Mouse (Mus musculus) E14TG2a.4 (cell line): ENCODE data around the gene Lhx8.

ENCODE experiments used
- H3K27me3 ChIP-seq: 2 replicates; pipeline ENCODE4 v1.6.1; 2014; ENCODE audit warnings: low read length, control low read depth; ENCODE audit not compliant: insufficient read depth
- H3K36me3 ChIP-seq: 2 replicates; pipeline ENCODE4 v1.6.1; 2014; ENCODE audit warnings: low read length, control low read depth; ENCODE audit not compliant: insufficient read depth
- H3K4me1 ChIP-seq: replicated peaks from 2 replicates; pipeline ENCODE4 v1.6.1; 2014; ENCODE audit warnings: low read depth, low read length, control low read depth
- H3K4me3 ChIP-seq: replicated peaks from 2 replicates; pipeline ENCODE4 v1.5.1; 2014; ENCODE audit warnings: mild to moderate bottlenecking, low read length
- H3K9me3 ChIP-seq: 2 replicates; pipeline ENCODE4 v1.6.1; 2014; ENCODE audit warnings: low read length, control low read depth
- CTCF ChIP-seq: conservative IDR thresholded peaks from 2 replicates; pipeline ENCODE4 v1.5.1; 2014; ENCODE audit warnings: low read length
- NANOG ChIP-seq: IDR thresholded peaks from 2 replicates; pipeline ENCODE4 v1.6.1; 2014; ENCODE audit warnings: borderline replicate concordance, low read length, mixed read lengths
- POU5F1 ChIP-seq: IDR thresholded peaks from 2 replicates; pipeline ENCODE4 v1.6.1; 2014; ENCODE audit warnings: low read length, borderline replicate concordance

Lhx8 gene

DNA sequence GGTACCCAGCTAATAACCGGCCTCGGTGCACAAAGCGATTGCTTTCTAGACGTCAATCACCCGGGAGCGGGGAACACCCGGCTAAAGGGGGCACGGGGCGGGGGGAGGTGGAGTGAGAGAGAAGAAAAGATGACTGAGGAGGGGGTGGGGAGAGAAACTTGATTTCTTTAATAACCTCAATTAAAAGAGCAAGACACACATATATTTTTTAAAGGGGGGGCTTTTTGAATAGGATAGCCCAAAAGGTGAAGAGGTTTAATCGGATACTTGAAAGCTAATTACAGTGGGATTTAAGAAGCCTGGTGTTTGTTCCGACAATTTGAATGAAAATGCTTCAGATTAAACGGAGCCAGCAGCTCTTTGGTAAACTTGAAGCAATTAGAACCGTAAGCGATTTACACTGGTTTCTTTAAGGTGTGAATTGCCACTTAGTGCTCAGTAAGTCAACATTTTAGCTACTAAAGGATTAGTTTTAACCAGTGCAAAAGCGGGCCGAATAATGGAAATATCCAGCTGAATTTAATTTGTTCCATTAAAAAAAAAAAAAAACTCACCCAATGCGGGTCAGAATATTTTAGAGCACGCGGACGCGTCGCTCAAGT, 1.6 kb downstream of the Lhx8 start:
- Histone ChIP-seq H3K9me3 (peaks cover 8% of the 10 kb centered on the region), H3K4me3 (peak overlapping the region; percentile 72), H3K27me3 (peaks cover 93% of the 10 kb centered on the region), H3K4me1 (peaks cover 47% of the 10 kb centered on the region), H3K36me3 (no peaks in the 10 kb centered on the region)
- TF ChIP-seq POU5F1, result no peak
- TF ChIP-seq CTCF, result no peak
- TF ChIP-seq NANOG, result no peak

DNA sequence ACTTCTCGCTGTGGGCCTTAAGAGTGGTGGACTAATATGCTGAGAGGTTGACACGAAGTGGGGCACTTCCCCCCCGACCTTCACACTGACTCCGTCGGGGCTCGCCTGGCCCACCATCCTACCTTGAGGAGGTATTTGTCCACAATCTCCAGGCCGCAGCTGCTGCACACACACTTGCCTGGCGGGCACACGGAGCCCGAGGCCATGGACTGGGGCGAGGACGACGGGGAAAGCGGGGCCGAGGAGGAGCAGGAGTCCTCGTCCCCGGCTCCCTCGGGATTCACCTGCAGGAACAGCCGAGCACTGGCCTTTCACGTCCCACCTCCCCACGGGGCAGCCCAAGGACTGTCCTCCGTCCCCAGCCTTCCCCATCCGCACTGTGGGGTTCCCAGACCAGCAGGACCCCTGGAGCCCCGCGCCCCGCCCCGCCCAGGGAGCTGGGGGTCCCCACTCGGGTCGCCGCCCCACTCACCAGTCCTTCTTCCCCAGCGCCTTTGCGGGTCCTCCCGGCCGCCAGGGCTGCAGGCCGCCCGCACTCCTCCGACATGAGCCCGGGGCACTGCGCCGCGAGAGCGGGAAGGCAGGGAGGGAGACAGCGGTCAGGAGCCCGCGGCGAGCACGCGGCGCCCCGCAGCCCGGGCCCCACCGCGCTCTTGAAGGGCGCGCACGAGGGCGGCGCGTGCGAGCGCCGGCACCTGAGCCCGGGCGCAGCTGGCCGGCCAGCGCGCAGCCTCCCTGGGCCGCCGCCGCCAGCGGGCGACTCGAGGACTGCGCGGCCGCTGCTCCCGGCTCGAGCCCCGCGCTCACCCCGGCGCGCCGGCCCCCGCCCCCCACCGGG, 2.4 kb downstream of the Lhx8 start:
- Histone ChIP-seq H3K9me3 (peaks cover 4% of the 10 kb centered on the region), H3K4me1 (peaks cover 41% of the 10 kb centered on the region), H3K36me3 (no peaks in the 10 kb centered on the region), H3K27me3 (peaks cover 86% of the 10 kb centered on the region), H3K4me3 (peak overlapping the region; percentile 72)
- no peak for TF ChIP-seq NANOG
- no peak for TF ChIP-seq CTCF
- no peak for TF ChIP-seq POU5F1

DNA sequence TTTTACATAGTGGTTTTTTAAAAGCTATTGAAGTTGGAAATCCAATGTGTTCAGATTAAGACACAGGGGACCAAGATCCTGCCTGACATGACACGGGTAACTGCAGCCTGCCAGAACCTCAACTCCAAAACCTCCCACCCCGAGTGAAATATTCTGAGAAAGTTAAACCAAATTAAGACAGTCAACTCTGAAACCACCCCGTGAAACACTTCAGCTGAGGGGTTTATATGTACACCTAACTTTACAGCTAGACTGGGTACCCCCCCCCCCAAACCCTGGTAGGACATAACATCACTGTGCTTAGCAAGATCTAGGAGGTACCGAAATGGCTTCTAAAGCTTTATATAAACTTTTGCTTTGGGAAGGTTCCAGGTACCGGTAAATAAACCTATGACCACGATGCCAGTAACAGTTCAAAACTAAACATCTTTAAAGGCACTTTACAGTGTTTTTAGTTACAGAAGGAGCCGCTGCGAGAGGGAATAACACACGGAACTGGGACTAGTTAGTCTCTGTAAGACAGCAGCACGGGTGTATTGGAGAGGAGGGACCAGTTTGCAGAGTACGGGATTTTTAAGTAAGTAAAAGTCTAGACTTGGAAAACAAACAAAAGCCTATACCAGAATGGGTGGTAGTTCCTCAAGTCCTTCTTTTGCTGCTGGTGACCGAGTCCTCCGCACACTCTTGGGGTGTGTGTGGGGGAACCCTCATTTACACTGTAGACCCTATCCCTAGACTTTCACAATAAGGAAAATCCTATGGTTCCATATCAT, 3.2 kb downstream of the Lhx8 start:
- peaks cover 35% of the 10 kb centered on the region for H3K4me1 ChIP-seq
- H3K4me3 ChIP-seq, result peak overlapping the region; percentile 72; the same call in 1 of the 2 replicates
- no peaks in the 10 kb centered on the region for H3K36me3 ChIP-seq
- no peak for TF ChIP-seq CTCF
- TF ChIP-seq NANOG, result no peak
- TF ChIP-seq POU5F1, result no peak
- H3K9me3 ChIP-seq, result no peaks in the 10 kb centered on the region
- peaks cover 81% of the 10 kb centered on the region for H3K27me3 ChIP-seq

DNA sequence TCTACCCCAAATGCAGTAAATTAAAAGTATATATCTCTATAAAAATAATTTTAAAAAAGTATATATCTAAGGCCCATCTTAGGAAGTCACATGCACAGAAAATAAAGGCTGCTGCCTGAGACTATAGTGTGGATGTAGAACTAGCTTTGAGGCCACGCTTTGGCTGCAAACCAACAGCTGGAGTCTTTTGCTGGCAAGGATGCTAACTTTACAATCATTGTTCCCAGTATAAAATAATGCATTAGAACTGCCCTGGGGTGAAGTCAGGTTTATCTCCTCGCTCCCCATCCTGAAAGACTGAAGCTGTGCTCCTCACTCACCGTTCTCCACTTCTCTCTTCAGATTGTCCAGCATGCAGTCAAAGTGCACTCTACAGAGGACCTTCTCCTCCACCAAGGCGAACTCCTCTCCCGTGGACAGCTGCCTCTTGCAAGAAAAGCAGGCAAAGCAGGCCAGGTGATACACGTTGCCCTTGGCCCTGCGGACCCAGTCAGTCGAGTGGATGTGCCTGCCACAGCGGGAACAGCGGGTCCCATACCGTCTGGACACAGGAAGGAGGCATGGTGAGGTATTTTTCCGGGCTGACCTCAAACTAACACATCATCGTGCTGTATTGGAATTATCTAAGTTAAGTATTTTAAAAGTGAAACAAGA, 8.4 kb downstream of the Lhx8 start:
- H3K4me3 ChIP-seq, result no peak overlapping the region

DNA sequence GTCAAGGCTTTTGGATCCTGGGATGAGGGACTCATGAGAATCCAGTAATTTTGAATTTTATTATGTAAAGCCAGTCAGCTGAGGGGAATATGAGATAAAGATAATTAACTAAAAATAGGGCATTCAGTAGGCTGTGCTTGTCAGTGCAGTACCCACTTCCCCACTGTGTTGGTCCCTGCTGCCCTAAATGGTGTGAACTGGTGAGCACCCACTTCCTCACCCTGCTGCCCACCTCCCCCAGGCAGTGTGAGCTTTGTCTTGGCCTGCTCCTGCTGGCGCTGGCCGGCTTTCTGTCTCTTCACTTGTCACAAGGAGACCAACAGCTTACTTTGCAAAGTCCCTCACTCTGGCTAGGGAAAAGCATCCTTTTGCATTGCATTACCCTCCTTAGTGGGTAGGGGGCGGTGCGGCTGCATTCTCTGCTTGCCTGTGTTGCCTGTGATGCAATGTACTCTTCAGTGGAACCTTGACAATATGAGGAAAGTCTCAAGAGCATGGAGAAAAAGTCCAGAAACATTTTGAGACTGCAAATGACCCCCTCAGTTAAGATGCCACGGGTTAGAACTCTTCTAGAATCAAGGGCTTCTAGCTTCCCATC, 12.7 kb downstream of the Lhx8 start:
- peak; percentile 93 for TF ChIP-seq CTCF
- no peak for TF ChIP-seq POU5F1
- no peak for TF ChIP-seq NANOG
- H3K27me3 ChIP-seq, result peaks cover 5% of the 10 kb centered on the region
- no peaks in the 10 kb centered on the region for H3K4me1 ChIP-seq
- peaks cover 12% of the 10 kb centered on the region; the same call in 1 of the 2 replicates for H3K9me3 ChIP-seq
- H3K36me3 ChIP-seq, result no peaks in the 10 kb centered on the region
- no peak overlapping the region for H3K4me3 ChIP-seq

More for the DNA sequence above, 8.4 kb downstream of the Lhx8 start:
- H3K9me3 ChIP-seq, result no peaks in the 10 kb centered on the region
- no peak for TF ChIP-seq CTCF
- TF ChIP-seq NANOG, result no peak
- TF ChIP-seq POU5F1, result no peak
- peaks cover 36% of the 10 kb centered on the region for H3K27me3 ChIP-seq
- H3K4me1 ChIP-seq, result no peaks in the 10 kb centered on the region
- no peaks in the 10 kb centered on the region for H3K36me3 ChIP-seq

DNA sequence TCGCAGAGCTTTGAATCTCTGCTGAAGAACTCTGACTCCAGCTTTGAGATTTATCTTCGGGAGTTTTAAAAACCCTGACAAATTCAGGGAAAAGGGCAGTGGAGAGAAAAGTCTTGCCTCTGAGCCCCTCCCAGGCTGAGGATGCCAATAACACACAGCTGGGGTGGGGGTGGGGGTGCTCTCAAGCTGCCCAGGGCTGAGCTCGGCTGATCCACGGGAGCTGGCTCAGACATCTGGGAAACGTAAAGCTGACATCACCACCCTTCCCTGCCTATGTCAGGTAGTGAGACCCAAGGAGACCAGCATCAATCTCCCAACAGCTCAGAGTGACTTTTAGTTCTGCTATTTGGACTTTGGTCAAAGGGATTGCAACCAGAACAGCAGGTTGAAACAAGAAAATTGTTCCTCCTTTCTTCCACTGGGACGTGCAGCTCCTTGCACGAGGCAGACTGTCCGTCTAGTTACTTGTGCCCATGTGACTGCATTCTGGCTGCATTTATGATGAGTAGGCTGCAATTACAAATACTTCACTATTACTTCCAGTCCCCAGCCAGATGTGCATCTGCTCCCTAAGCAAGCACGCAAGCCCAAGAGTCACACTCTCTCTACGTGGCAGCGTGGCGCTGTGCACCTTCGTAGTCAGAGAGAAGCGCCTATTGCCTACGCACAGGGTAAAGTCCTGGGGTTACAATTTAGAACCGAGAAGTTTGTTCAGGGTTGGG, 25.1 kb downstream of the Lhx8 start:
- Histone ChIP-seq H3K4me1 (no peaks in the 10 kb centered on the region), H3K36me3 (no peaks in the 10 kb centered on the region), H3K27me3 (no peaks in the 10 kb centered on the region), H3K4me3 (no peak overlapping the region), H3K9me3 (peaks cover 4% of the 10 kb centered on the region; the same call in 1 of the 2 replicates)
- no peak for TF ChIP-seq POU5F1
- no peak for TF ChIP-seq NANOG
- no peak for TF ChIP-seq CTCF

DNA sequence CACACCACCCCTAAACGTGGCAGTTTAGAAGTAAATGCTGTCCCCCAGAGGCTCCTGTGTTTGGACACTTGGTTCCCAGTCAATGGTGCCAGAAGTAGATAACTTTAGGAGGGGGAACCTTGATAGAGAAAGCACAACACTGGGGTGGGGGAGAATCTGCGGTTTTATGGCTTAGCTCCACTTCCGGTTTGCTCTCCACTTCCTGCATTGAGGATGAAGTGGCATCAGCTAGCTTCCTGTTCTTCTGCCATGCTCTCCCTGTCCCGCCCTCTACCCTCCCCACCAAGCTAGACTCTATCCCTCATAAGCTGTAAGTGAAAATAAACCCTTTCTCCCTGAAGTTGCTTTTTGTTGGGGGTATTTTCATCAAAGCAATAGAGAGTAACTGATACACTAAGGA, 29.4 kb downstream of the Lhx8 start:
- Histone ChIP-seq H3K27me3 (no peaks in the 10 kb centered on the region; the same call in 1 of the 2 replicates), H3K4me3 (no peak overlapping the region), H3K4me1 (no peaks in the 10 kb centered on the region), H3K9me3 (peaks cover 4% of the 10 kb centered on the region; the same call in 1 of the 2 replicates), H3K36me3 (no peaks in the 10 kb centered on the region)
- TF ChIP-seq POU5F1, result no peak
- no peak for TF ChIP-seq CTCF
- TF ChIP-seq NANOG, result no peak

DNA sequence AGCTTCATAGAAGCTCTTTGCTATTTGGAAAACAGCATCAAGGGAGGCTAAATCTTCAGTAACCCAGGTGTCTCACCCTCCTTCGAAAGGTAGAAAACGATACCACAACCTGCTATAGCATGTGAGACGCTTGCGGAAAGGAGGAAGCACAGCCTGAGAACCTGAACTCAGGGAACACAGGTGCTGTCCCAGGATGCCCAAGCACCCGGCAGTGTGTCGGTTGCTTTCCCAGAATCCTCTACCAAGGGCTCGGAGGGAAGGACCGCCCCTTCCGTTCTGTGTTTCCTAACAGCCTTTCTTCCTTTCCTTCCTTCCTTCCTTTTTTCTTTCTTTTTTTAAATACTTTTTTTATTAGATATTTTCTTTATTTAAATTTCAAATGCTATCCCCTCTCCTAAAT, 30.5 kb downstream of the Lhx8 start:
- no peak overlapping the region for H3K4me3 ChIP-seq
- H3K9me3 ChIP-seq, result peaks cover 3% of the 10 kb centered on the region; the same call in 1 of the 2 replicates
- H3K27me3 ChIP-seq, result no peaks in the 10 kb centered on the region; the same call in 1 of the 2 replicates
- no peaks in the 10 kb centered on the region for H3K4me1 ChIP-seq
- no peaks in the 10 kb centered on the region for H3K36me3 ChIP-seq
- TF ChIP-seq POU5F1 (no peak), NANOG (no peak), CTCF (no peak)
